Comparison of ENCODE assay signal across 16 mouse cellular contexts in genomic region chr3:115403330-115403986, GRCm38 (mm10).
"Had no signal": no experiment of that assay in that cellular context is flagged by ENCODE, and none has a peak within 500 bp of the region (broad histone marks: within the 10 kb centered on the region; RNA-seq: fewer than 3 reads in every experiment).

No protein-coding gene starts in this region.

- H3K9me3 ChIP-seq: neural tube, embryonic 13.5 days; neural tube, embryonic 15.5 days; stomach, embryonic 15.5 days had no signal

- H3K9ac ChIP-seq: neural tube, embryonic 13.5 days; neural tube, embryonic 15.5 days; stomach, embryonic 15.5 days had no signal

- H3K27me3 ChIP-seq: neural tube, embryonic 13.5 days; neural tube, embryonic 15.5 days; stomach, embryonic 15.5 days had no signal

- H3K4me1 ChIP-seq: neural tube, embryonic 13.5 days; neural tube, embryonic 15.5 days; stomach, embryonic 15.5 days had no signal

- H3K27ac ChIP-seq: neural tube, embryonic 13.5 days; neural tube, embryonic 15.5 days; stomach, embryonic 15.5 days; stomach, postnatal 0 days had no signal

- DNase-seq: retina, postnatal 1 day; right cerebral cortex, adult 18-20 months; right cerebral cortex, postnatal 14 days; right cerebral cortex, postnatal 25 days; right cerebral cortex, postnatal 4 days; spleen, adult 18-20 months; thymus, adult 18-20 months; thymus, adult 2 months; thymus, postnatal 14 days; thymus, postnatal 25 days; thymus, postnatal 36 days; thymus, postnatal 4 days had no signal

- H3K36me3 ChIP-seq: neural tube, embryonic 13.5 days; neural tube, embryonic 15.5 days; stomach, embryonic 15.5 days had no signal

- H3K4me2 ChIP-seq: neural tube, embryonic 13.5 days; neural tube, embryonic 15.5 days; stomach, embryonic 15.5 days had no signal

- H3K4me3 ChIP-seq: neural tube, embryonic 13.5 days; neural tube, embryonic 15.5 days; stomach, embryonic 15.5 days had no signal
